Mouse (Mus musculus) erythroblast, embryonic 14.5 days (primary cell): ENCODE results near the gene Pusl1.

ENCODE experiments used
- GATA1 ChIP-seq: IDR thresholded peaks from 2 replicates; pipeline ENCODE4 v1.6.1; 2012; ENCODE audit warnings: low read length, inconsistent platforms, mixed read lengths
- TAL1 ChIP-seq: IDR thresholded peaks from 3 replicates; pipeline ENCODE4 v1.6.1; 2012; ENCODE audit warnings: low read length, inconsistent platforms, mixed read lengths

- TF ChIP-seq GATA1 (no peak), TAL1 (no peak)
These were observed 41.7 kb downstream of the Pusl1 start for GRCm38 (mm10) chr4:155849792-155850451.
